Mouse (Mus musculus): Measurements from ENCODE around the gene Grin2b. TPM values are rescaled to one million over a fixed set of nuclear protein-coding genes. Genes with fewer than 3 reads are reported as not detected.
"Not testable (repeated sequence)": the region's sequence is repeated elsewhere in the genome, so short reads cannot be mapped to it uniquely, and the experiment has no call there.

Grin2b gene
- polyA plus RNA-seq, 1 experiment from 2014 or later, result 50.7 TPM

- Histone ChIP-seq H3K4me3 (replicated peaks; ENCODE audit: low read length) (no peak overlapping the region), H3K36me3 (replicated peaks; ENCODE audit: control insufficient read depth, insufficient read depth) (no peaks in the 10 kb centered on the region)
- WGBS, result 84% methylated on average over 12 of the region's 12 CpGs
These were observed 472.5 kb downstream of the Grin2b start for GRCm38 (mm10) chr6:135700717-135701345.

GRCm38 (mm10) chr6:135692533-135692932 is 480.8 kb downstream of the Grin2b start:
- Histone ChIP-seq H3K4me2 (replicated peaks) (no peak overlapping the region), H3K27me3 (ENCODE audit: control insufficient read depth, insufficient read depth, low read length) (no peaks in the 10 kb centered on the region), H3K4me3 (replicated peaks; ENCODE audit: low read length) (no peak overlapping the region), H3K9me3 (ENCODE audit: control insufficient read depth, low read length) (0 out of 2 replicates have a peak, but pooled peaks cover 6% of the 10 kb centered on the region), H3K4me1 (replicated peaks; ENCODE audit: control insufficient read depth, insufficient read depth, low read length) (no peaks in the 10 kb centered on the region), H3K36me3 (replicated peaks; ENCODE audit: control insufficient read depth, insufficient read depth) (no peaks in the 10 kb centered on the region), H3K27ac (no peak overlapping the region), H3K9ac (no peak overlapping the region)
- no peak for DNase-seq (ENCODE audit: low spot score)
- ATAC-seq (ENCODE audit: low FRiP score), result no peak
- 74% methylated on average over 9 of the region's 9 CpGs for WGBS

More at GRCm38 (mm10) chr6:135700717-135701345, 472.5 kb downstream of the Grin2b start:
- no peak overlapping the region for H3K9ac ChIP-seq
- no peak overlapping the region for H3K4me2 ChIP-seq (replicated peaks)
- no peaks in the 10 kb centered on the region for H3K9me3 ChIP-seq (ENCODE audit: control insufficient read depth, low read length)
- ATAC-seq (ENCODE audit: low FRiP score) (no peak), DNase-seq (ENCODE audit: low spot score) (no peak)
- H3K27ac ChIP-seq, result no peak overlapping the region
- H3K4me1 ChIP-seq (replicated peaks; ENCODE audit: control insufficient read depth, insufficient read depth, low read length), result no peaks in the 10 kb centered on the region
- no peaks in the 10 kb centered on the region for H3K27me3 ChIP-seq (ENCODE audit: control insufficient read depth, insufficient read depth, low read length)

DNA sequence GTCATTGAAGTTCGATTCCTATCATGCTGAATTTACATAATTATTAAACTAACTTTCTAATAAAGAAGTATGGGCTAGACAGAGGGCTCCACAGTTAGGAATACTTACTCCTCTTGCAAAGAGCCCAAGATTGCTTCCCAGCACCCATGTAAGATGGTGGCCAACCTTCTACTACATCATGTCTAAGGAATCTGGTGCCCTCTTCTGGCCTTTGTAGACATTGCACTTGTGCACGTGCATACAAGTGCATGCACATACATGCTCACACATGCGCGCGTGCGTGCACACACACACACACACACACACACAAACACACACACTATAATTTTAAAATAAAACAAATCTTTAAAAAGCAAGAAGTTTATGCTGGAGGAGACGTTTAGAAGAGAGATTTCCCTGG is 481.8 kb downstream of the Grin2b start:
- Histone ChIP-seq H3K4me3 (replicated peaks; ENCODE audit: low read length) (no peak overlapping the region), H3K4me1 (replicated peaks; ENCODE audit: control insufficient read depth, insufficient read depth, low read length) (no peaks in the 10 kb centered on the region), H3K36me3 (replicated peaks; ENCODE audit: control insufficient read depth, insufficient read depth) (no peaks in the 10 kb centered on the region), H3K9me3 (ENCODE audit: control insufficient read depth, low read length) (0 out of 2 replicates have a peak, but pooled peaks cover 6% of the 10 kb centered on the region), H3K27ac (no peak overlapping the region), H3K9ac (no peak overlapping the region), H3K27me3 (ENCODE audit: control insufficient read depth, insufficient read depth, low read length) (no peaks in the 10 kb centered on the region), H3K4me2 (replicated peaks) (no peak overlapping the region)
- no peak for DNase-seq (ENCODE audit: low spot score)
- ATAC-seq (ENCODE audit: low FRiP score), result no peak
- 91% methylated on average over 7 of the region's 7 CpGs for WGBS

DNA sequence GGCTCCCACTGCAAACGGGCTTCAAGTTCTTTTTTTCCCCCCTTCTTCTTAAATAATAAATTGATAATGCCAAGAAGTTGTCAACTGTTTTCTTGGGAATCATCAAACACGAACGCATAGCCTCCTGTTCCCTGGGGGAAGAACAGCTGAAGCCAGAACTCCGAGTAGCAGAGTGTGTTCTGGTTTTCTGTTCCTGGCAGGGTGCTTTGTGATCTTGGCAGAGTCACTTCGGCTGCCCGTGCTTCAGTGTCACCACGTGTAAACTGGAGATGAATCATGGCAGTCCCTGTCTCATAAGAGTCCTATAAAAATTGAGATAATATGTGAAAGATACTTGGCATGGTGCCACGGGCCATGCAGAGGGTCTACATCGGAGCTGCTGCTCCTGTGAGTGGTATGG is 485.4 kb downstream of the Grin2b start:
- no peaks in the 10 kb centered on the region for H3K4me1 ChIP-seq (replicated peaks; ENCODE audit: control insufficient read depth, insufficient read depth, low read length)
- no peaks in the 10 kb centered on the region for H3K36me3 ChIP-seq (replicated peaks; ENCODE audit: control insufficient read depth, insufficient read depth)
- WGBS, result 86% methylated on average over 9 of the region's 9 CpGs
- no peak overlapping the region for H3K4me2 ChIP-seq (replicated peaks)
- DNase-seq (ENCODE audit: low spot score) (no peak), ATAC-seq (ENCODE audit: low FRiP score) (no peak)
- H3K4me3 ChIP-seq (replicated peaks; ENCODE audit: low read length), result no peak overlapping the region
- no peak overlapping the region for H3K9ac ChIP-seq
- H3K27me3 ChIP-seq (ENCODE audit: control insufficient read depth, insufficient read depth, low read length), result no peaks in the 10 kb centered on the region
- H3K9me3 ChIP-seq (ENCODE audit: control insufficient read depth, low read length), result 0 out of 2 replicates have a peak, but pooled peaks cover 6% of the 10 kb centered on the region
- H3K27ac ChIP-seq, result no peak overlapping the region

DNA sequence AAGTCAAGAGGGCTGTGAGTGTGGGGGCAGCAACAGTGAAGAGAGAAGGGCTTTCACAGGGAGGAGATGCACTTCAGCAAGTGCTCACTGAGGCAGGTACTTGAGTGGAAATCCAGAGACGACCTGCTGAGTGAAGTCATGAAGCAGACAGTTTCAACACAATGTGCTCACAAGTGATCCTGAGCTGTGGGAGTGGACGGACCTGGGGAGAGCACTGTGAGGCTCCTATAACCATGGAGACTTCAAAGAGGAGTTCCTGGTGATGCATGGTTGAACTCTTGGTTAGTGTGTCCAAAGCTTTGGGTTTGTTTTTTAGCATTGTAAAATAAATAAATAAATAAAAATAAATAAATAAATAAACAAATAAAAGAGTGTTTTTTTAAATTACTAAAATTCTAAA is 489.1 kb downstream of the Grin2b start:
- no peak for ATAC-seq (ENCODE audit: low FRiP score)
- 54% methylated on average over 2 of the region's 2 CpGs for WGBS
- H3K4me3 ChIP-seq (replicated peaks; ENCODE audit: low read length), result no peak overlapping the region
- H3K27ac ChIP-seq, result no peak overlapping the region
- H3K9me3 ChIP-seq (ENCODE audit: control insufficient read depth, low read length), result no peaks in the 10 kb centered on the region
- H3K9ac ChIP-seq, result no peak overlapping the region
- H3K36me3 ChIP-seq (replicated peaks; ENCODE audit: control insufficient read depth, insufficient read depth), result no peaks in the 10 kb centered on the region
- no peaks in the 10 kb centered on the region for H3K4me1 ChIP-seq (replicated peaks; ENCODE audit: control insufficient read depth, insufficient read depth, low read length)
- H3K27me3 ChIP-seq (ENCODE audit: control insufficient read depth, insufficient read depth, low read length), result no peaks in the 10 kb centered on the region
- no peak overlapping the region for H3K4me2 ChIP-seq (replicated peaks)
- DNase-seq (ENCODE audit: low spot score), result no peak

DNA sequence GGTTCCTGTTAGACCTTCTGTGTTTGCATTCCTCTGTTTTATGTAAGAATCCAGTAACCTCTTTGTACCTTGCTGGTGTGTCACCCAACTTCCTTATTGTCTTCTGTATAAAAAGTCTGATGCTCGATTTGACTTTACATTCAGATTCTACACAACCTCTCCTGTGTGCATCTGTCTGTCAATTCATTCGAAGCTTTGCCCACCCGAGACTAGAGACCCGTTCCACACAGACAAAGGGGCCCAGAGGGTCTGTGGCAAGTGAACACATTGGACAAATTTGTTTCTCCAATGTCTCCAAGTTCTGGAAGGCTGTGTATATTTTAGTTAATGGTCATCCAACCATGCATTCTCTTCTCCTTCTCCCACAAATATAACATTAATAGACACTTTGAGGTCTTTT is 491.9 kb downstream of the Grin2b start:
- not testable (repeated sequence) for DNase-seq (ENCODE audit: low spot score); H3K4me1 ChIP-seq (replicated peaks; ENCODE audit: control insufficient read depth, insufficient read depth, low read length); H3K9ac ChIP-seq; H3K4me3 ChIP-seq (replicated peaks; ENCODE audit: low read length); H3K4me2 ChIP-seq (replicated peaks); H3K9me3 ChIP-seq (ENCODE audit: control insufficient read depth, low read length); ATAC-seq (ENCODE audit: low FRiP score); H3K27me3 ChIP-seq (ENCODE audit: control insufficient read depth, insufficient read depth, low read length); H3K36me3 ChIP-seq (replicated peaks; ENCODE audit: control insufficient read depth, insufficient read depth); H3K27ac ChIP-seq
- 79% methylated on average over 4 of the region's 4 CpGs for WGBS

GRCm38 (mm10) chr6:135680105-135680710 is 493.1 kb downstream of the Grin2b start:
- no peak overlapping the region for H3K27ac ChIP-seq
- H3K27me3 ChIP-seq (ENCODE audit: control insufficient read depth, insufficient read depth, low read length), result no peaks in the 10 kb centered on the region
- no peak for DNase-seq (ENCODE audit: low spot score)
- H3K9me3 ChIP-seq (ENCODE audit: control insufficient read depth, low read length), result no peaks in the 10 kb centered on the region
- no peak overlapping the region for H3K4me2 ChIP-seq (replicated peaks)
- H3K4me3 ChIP-seq (replicated peaks; ENCODE audit: low read length), result no peak overlapping the region
- H3K36me3 ChIP-seq (replicated peaks; ENCODE audit: control insufficient read depth, insufficient read depth), result no peaks in the 10 kb centered on the region
- no peak for ATAC-seq (ENCODE audit: low FRiP score)
- H3K4me1 ChIP-seq (replicated peaks; ENCODE audit: control insufficient read depth, insufficient read depth, low read length), result no peaks in the 10 kb centered on the region
- no peak overlapping the region for H3K9ac ChIP-seq
- 74% methylated on average over 14 of the region's 14 CpGs for WGBS

DNA sequence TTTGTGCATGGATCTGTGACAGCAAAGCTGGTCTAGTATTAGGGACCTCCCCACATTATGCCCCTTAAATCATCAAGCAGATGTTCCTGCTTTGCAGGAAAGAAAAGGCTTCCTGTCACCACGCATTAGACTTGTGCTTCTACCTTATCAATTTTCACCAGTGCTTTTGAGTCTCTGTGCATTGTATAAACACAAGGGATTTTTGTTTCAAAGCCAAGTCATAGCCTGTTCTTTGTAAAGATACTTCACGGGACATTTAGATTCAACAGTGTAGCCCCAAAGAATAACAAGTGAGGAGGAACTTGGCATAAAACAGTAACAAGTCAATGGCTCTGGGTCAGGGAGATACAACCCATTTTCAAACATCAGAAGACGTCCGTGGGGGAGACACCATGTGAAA is 498.9 kb downstream of the Grin2b start:
- H3K4me2 ChIP-seq (replicated peaks), result no peak overlapping the region
- no peak overlapping the region for H3K27ac ChIP-seq
- no peak overlapping the region for H3K9ac ChIP-seq
- DNase-seq (ENCODE audit: low spot score) (no peak), ATAC-seq (ENCODE audit: low FRiP score) (no peak)
- no peaks in the 10 kb centered on the region for H3K27me3 ChIP-seq (ENCODE audit: control insufficient read depth, insufficient read depth, low read length)
- 29% methylated on average over 4 of the region's 4 CpGs for WGBS
- H3K36me3 ChIP-seq (replicated peaks; ENCODE audit: control insufficient read depth, insufficient read depth), result no peaks in the 10 kb centered on the region
- no peak overlapping the region for H3K4me3 ChIP-seq (replicated peaks; ENCODE audit: low read length)
- H3K4me1 ChIP-seq (replicated peaks; ENCODE audit: control insufficient read depth, insufficient read depth, low read length), result no peaks in the 10 kb centered on the region
- no peaks in the 10 kb centered on the region for H3K9me3 ChIP-seq (ENCODE audit: control insufficient read depth, low read length)

GRCm38 (mm10) chr6:135672003-135672402 is 501.3 kb downstream of the Grin2b start:
- Histone ChIP-seq H3K27me3 (ENCODE audit: control insufficient read depth, insufficient read depth, low read length) (no peaks in the 10 kb centered on the region), H3K27ac (no peak overlapping the region), H3K9ac (no peak overlapping the region), H3K36me3 (replicated peaks; ENCODE audit: control insufficient read depth, insufficient read depth) (no peaks in the 10 kb centered on the region), H3K4me3 (replicated peaks; ENCODE audit: low read length) (no peak overlapping the region), H3K4me1 (replicated peaks; ENCODE audit: control insufficient read depth, insufficient read depth, low read length) (no peaks in the 10 kb centered on the region), H3K4me2 (replicated peaks) (no peak overlapping the region), H3K9me3 (ENCODE audit: control insufficient read depth, low read length) (no peaks in the 10 kb centered on the region)
- ATAC-seq (ENCODE audit: low FRiP score), result no peak
- no peak for DNase-seq (ENCODE audit: low spot score)

Measured in hindbrain, embryonic 14.5 days (tissue).